Mouse (Mus musculus) testis, postnatal 10 days (tissue): ENCODE data around the gene Pknox2.

ENCODE experiments used
- DNase-seq: peaks from one replicate; pipeline ENCODE4 v3.0.0; 2021; ENCODE audit warnings: low spot score

Gene Pknox2

DNA sequence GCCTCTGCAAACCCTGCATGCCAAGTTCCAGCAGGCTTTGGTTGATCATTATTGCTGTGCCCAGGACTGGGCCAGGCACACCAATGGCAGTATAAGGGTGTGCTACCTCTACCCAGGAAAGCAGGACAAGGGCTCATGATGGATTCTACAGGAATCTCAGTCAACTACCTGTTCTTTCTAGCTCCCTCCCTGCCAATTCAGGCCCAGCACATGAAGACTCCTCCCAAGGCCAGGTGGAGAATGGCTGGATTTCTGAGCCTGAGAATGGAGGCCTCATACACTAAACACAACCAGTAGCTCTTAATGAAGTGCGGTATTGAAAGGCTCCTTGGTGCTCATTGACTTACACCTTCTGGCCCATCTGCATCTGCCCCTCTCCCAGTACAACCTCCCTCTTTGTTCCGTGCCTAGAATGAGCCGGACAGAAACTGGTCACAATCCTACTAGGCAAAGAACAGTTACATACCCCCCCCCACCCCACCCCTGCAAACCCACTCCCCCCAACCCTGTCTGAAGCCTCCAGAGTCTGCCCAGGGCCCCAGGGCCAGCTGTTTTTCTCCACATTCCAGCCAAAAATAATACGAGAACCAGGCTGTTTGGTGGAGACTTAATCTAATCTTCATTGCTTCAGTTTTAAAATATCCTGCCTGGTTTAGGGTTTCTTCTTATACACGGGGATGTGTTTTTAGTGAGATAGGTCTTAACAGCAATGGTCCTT lies 6.6 kb downstream of the Pknox2 start:
- no peak for DNase-seq

DNA sequence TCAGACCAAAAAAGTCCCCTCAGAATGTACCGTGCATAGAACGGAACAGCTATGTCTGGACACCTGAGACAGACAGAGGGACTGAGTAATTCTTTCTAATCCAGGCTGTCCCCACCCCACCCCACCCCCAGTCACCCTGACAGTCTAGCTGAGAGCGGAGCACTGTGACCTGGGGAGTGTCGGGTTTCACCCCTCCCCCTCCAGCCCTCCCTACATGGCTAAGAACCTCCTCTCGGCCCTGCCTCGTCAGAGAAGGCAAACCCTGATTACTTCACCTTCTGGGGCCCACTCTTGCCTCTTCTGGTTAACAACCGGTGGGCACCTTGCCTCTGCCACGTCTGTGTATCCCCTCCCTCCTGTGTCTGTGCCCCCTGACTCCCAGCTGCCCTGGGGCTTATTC lies 7.7 kb downstream of the Pknox2 start:
- no peak for DNase-seq

DNA sequence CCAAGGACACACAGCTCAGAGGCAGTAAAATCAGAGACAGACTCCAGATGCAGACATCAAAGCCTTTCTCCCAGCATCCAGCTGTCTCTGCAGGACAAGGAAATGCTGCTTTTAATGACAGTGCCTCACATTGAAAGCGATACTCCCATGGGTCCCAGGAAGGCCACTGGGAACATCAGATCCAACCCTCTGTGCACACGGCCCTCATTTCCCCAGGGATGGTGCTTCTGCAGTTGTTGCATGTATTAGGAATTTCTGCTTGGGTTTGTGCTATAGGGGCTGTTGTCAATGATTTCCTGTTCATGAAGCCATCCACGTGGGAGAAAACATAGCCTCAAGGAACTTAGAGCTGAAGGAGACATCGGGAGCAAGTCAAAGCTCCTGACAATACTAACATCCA lies 8.3 kb downstream of the Pknox2 start:
- DNase-seq = no peak

DNA sequence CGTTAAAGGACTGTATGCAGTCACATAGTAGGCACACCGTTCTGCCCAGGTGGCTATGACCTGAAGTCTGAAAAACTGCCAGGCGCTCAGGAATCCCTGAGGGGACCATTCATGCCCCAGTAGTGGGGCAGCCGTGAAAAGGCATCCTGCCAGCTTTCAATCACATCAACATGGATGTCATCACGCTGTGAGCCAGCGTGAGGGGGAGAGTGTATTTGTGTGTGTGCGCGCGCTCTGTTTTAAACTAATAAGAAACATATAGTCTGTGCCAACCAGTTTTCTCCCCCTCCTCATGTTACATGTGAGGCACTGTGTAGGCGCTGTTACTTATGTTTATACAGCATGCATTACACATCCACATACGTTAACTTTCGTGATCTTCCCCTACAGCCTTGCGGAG lies 10.9 kb downstream of the Pknox2 start:
- no peak for DNase-seq

DNA sequence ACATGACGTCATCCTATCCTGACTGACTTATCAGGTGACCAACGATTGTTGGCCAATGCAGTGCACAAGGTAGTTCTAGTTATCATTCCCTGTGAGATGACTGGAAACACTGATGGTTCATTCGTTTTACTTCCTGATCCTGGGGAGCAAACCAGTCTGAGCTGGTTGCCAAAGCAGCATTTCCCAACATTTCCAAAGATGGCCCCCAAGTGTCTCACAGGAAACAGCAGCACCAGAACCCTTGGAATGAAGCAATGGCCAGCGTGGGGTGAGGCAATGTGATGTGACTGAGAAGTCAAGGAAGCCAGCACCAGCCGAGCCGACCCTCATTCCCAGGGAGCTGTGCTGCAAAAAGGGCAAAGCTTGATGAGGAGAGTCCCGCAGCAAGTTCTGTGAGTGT lies 13.7 kb downstream of the Pknox2 start:
- DNase-seq = no peak

DNA sequence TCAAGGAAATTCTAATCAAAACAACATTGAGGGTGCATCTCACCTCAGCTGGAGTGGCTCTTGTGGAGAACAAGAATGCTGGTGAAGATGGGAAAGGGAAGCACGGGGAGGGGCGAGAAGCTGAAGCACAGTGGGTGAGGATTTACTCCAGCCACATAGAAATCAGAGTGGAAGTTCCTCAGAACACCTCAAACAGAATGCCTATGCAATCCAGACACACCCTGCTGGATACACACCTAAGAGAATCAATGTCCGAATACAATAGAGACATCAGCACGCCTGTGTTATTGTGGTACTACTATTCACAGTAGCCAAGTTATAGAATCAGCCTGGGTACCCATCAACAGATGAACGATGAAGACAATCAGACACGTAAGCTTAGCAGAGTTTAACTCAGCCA lies 18.2 kb downstream of the Pknox2 start:
- no peak for DNase-seq

DNA sequence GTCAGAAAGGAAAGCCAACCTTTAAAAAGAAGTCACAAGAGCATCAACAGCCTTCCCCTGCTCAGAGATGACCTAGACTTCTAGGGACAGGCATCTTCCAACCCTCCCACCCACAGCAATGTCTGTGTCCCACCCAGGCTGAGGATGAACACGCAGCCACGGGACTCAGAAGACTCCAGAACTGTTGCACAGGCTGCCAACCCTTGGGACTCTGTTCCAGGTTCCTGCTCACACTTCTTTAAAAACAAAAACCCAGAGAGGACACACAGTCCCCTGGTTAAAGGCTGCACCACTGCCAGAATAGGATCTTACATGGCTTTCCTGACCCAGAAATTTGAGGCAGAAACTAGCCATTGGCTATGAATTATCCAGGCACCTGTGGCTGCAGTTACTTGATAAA lies 21.0 kb downstream of the Pknox2 start:
- DNase-seq = no peak

DNA sequence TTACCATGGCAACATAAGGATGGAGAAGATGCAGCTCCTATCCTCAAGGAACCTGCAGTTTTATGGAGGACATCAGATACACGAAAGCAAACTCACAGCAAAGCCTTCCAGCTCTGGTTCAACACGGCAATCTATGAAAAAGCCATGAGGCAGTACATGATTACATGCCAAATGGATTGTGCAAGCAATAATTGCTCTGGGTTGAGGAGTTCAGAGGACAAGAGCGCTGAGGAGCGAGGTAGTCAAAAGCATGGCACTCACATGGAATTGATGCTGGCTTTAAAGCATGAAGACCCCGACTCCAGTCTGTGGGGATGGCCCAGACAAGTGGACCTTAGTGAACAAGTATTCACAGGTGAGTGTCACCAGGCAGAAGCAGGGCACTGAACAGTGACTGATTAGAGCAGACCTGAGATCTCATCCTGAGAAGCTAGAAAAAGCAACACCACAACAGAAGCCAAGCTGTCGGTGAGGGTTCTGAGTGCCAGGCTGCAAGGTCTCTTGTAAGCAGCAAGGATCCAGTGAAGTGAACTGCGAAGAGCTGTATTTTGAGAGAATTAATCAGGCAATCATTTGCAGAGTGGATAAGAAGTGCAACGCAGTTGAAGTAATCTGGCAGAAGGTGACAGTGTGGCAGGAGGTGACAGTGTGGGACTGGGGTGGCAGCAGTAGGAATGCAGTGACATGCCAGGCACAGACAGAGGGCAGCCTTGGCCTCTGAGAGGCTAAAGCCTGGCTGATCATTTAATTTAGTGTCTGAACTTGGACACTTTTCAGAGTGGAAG lies 22.3 kb downstream of the Pknox2 start:
- DNase-seq = no peak

DNA sequence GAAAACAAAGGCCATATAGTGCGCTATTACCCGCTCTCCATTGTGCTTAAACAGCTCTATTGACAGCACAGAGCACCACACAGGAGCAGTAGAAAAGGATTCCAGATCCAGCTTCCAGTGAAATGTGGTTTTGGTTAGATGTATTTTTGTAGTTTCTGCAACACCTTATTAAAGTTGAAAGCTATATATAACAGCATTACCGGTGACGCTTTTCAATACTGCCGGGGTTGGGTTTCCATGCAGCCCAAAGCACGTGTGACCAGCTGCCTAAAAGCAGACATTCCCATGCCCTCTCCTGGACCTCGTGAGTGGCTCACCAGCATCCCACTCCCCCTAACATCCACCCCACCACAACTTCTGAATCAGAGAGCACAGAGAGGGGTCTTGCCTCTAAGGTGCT lies 23.8 kb downstream of the Pknox2 start:
- DNase-seq = no peak

DNA sequence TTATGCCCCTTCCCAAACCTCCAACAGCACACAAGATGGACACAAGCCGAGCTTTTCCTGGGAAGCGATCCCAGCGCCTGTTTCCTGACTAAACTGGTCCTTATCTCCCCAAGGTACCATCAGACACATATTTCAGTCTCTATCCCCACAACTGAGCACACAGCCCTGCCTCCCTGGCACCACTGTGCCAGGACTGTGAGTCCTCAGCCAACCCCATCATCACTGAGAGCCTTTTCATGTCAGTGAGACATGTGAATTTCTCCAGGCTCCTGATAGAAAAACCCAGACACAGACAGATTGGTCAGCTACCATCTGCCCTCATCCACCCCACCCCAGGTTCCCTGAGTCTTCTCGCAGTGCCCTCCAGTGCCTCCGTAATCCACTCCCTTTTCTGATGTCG lies 24.2 kb downstream of the Pknox2 start:
- DNase-seq = no peak

DNA sequence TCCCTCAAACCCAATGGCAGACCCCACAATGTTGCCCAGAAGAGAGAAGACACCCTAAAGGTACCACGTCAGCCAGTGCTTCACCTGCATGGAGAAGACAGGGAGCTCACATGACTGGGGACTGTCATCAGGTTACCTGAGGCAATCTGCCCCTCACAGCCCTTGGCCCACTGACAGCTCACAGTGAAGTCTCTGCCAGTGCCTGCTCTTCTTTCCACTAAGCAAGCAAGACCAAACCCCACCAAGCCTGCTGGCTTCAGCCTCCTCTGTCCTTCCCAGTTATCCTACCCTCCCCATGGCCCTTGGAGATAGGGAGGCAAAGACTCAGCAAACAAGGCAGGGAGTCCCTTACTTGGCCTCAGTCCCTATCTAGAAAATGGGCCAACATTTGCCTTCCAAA lies 24.8 kb downstream of the Pknox2 start:
- no peak for DNase-seq

DNA sequence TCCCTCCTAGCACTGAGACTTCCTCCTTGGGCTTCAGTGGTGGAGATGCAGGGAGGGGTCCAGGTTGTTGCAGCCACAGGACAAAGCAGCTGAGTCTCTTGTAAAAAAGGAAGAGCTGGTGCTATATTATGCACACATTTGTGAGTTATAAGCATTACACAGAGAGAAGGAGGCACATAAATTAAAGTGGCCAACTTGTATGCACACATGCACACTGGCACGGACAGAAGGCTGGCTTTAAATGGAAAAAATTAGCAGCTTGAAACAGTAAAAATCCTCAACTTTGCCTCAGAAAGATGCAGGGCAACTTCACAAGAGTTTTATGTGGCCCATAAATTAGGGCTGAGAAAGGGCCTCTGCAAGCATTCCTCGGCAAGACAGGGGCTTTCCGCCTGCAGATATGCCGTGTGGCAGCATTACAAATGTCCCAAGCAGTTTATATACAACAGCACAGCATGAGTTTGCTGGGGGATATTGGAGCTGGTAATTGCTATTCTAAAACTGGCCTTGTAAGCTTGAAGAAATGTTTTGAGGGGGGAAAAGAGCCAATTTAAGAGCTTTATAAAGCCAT lies 25.4 kb downstream of the Pknox2 start:
- DNase-seq = no peak

DNA sequence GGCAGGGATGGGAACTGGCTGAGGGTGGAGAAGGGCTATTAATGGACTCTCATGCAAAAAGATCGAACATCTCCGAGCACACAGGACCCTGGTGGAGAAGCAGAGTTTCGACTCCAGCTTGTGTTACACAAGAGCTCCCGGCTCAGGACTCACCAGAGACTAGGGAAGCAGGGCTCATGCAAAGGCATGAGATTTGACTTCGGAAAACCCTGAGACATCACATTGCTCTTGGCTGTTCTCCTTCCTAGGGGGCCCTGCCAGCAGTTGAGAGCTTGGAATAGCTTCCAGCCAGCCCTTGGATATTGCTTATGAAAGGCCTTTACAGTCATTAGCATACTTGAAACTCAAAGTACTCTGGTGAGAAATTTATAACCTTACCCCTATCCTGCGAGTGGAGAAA lies 26.4 kb downstream of the Pknox2 start:
- DNase-seq = no peak

DNA sequence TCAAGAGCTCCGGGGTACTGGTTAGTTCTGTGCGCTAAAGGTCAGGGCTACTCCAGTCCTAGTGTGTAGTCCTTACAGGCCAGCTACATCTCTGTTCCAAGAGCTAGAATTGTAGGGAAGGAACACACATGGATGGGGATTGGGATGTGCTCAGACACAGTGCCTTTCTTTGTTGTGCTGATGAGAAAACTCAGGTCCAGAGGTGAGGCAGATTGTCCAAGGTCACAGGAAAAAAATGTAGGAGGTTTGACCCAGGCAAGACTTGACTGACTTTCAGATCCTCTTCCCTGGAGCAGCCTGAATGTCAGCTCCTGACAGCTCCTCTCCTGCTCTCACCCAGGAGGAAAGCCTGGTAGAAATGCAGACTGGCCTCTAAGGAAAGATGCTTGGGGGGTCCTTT lies 29.7 kb downstream of the Pknox2 start:
- DNase-seq = no peak

DNA sequence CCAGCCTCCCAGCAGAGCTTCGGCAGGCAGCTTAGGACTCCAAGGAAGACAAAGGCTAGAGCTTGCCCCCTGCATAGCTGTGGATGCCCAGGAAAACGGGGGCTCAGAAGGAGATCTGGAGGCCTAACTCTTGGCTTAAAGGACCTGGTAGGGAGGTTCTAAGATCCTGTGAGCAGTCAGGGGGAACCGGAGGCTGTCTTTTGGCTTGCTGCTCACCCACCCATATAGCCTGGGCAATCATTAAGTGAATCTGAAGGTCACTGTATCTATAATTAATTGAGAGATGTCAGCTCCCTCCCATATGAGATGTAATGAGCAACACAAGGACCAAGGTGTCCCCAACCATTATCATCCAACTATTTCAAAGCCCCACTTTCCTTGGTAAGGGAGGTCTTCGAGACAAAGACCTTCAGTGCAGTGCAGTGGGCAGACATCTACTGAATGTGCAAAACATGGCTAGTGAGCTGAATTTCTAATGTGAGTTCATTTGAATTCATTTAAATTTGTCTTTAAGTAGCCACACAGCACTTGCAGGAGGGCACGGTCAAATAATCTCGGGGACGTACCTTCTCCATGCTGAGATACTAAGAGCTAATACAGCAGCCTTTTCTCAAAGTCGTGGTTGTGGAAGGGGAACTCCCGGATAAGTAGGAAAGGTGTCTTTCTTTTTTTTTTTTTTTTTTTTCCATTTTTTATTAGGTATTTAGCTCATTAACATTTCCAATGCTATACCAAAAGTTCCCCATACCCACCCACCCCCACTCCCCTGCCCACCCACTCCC lies 30.4 kb downstream of the Pknox2 start:
- DNase-seq = no peak

DNA sequence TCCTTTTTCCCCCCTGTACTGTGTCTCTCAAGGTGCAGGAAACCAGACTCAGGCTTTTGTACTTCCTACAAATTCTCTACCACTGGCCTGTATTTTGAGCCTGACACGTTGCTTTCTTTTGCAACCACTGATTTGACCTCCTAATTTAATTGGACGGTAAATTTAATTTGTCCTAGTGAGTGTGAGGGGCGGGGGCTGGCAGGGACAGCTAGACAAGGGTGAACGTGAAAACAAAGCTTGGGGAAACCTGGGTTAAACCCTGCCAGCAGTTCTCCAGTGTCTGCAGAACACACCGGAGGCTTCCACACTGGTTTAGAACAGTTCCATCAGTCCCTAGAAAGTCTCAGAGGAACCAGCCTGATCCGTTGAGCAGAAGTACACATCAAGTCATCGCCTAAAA lies 31.4 kb downstream of the Pknox2 start:
- no peak for DNase-seq

DNA sequence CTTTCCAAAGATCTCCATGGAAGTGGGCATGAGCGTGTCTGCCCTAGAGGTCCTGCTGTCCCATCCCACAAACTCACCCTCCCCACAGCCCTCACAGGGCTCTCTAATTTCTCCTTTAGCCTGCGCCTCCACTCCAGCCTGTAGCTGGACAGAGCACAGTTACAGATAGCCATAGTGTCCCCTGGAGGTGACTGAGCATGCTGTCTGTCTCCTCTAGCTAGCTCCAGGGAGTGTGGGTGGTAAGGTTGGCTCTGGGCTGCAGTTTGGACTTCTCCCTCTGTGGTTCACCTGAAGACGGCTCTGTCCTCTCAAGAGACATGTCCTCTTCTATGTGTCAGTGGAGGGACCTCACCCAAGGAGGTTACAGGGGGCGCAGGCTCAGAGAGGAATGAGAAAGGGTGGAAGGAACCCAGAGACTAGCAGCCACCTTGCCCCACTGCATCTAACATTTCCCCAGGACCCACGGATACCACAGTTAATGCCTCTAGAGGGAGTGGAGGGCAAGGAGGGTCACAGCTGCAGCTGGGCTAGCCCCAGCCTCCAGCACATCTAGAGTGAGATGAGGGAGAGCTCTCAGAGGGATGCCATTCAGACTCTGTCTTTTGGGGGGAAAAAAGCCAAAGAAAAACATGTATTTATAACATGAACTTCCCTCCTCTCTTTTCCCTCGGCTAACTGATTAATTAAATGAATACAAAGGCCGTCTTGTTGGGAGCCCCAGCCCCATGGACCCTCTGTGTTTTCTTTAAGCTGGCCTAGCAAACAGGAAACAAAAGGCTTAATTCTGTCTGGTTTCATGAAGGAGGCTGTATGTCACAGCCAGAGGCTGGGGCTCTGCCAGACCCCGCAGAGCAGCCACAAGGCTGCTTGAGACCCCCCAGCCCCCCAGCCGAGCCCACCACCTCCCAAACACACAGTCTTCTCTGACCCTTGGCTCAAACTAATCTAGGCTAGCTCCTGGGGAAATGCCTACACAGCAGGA lies 32.6 kb downstream of the Pknox2 start:
- DNase-seq = no peak

DNA sequence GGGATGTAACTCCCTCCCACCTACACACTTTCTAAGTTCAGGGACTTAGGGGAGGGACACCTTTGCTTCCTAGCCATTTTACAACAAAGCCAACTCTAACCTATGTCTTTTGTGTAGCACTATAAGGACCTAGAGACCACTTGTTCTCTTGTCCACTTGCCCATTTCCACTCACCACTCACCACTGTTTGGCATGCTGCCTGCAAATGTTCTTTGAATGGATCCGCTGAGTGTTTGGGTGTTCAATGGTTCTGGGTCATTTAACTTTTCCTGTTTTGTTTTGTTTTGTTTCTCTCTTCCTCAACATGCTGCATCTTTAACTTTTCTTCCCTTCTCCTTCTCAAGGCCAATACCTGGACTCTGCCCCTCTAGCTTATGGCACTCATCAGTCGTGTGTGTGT lies 39.7 kb downstream of the Pknox2 start:
- peak; percentile 49 for DNase-seq

DNA sequence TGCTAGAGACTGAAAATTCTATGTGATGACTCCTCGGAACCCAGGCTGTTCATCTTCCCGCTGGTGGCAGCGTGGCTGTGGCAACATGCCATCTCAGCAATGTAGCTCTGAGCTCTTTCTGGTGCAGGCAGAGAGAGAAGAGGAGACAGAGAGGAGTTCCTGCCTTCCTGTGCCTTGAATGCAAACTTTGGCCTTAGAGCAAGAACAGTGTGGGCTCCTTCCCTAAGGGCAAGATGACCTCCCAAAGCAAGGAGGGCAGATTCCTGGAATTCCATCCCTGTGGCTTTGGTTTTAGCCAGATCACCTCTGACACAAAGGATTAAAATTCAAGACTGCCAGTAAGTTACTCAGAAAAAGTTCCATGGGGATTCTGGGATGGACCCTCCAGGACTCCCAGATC lies 40.4 kb downstream of the Pknox2 start:
- DNase-seq = peak; percentile 51

DNA sequence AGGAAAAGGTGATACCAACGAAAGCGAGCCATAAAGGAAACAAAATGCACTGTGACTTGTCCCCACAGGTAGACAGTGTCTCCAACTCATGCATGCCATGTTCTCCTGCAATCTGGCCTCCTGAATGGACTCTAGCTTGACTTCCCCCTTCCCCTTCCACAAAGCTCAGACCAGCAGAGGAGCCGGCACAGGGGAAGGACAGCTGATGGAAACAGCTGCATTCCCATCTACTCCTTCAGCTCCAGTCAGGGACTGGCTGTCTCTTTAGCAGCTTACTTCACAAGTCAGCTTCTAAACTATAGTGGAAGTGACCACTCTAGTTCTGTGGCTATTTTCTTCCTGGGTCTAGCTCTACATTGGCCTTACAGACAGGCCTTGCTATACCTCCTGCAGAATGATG lies 43.0 kb downstream of the Pknox2 start:
- no peak for DNase-seq

DNA sequence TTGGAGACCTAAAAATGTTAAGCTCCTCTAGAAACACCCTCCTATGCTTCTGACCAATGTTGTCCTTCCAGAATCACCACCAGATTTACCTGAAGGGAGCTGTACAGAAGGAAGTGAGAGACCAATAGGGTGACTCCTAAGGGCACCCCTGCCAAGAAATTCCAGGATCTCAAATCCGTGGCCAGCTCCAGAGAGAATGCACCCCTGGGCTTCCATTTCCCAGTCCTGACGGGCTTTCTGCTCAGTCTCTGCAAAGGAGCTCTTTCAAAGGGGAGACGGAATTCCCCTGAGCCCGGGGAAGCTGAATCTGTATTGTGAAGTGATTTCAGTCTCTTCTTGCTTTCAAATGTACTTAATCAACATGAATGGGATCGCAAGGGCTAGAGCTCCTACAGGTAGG lies 43.4 kb downstream of the Pknox2 start:
- DNase-seq = no peak
